Mouse (Mus musculus): ENCODE results near the gene Triml1.

- TF ChIP-seq POU5F1 (IDR thresholded peaks at IDR 0.05; ENCODE audit: borderline replicate concordance, low read length) = no peak
- no peak for TF ChIP-seq CTCF (conservative IDR thresholded peaks at IDR 0.05; ENCODE audit: low read length)
Observed at GRCm38 (mm10) chr8:43111205-43111827, 30.0 kb downstream of the Triml1 start.
